Mouse (Mus musculus): ENCODE results near the gene Zfp39. TPM values are rescaled to one million over a fixed set of nuclear protein-coding genes. Genes with fewer than 3 reads are reported as not detected.

Gene Zfp39
- total and polyA plus RNA-seq, 3 experiments: 5.7 to 6.8 (median 6.7) TPM

Other genes starting within 250 kb of the Zfp39 start
Only the 20 nearest of the 21 such genes appear.
- gene Olfr320, start 223.1 kb downstream of the Zfp39 start, total RNA-seq (2012; rRNA removed): not detected in 2 replicates
- gene Olfr320, start 223.1 kb downstream of the Zfp39 start, total RNA-seq (2014; rRNA removed): not detected in 2 replicates
- not detected in 2 replicates for gene Olfr320, start 223.1 kb downstream of the Zfp39 start, polyA plus RNA-seq (2012; ENCODE audit: insufficient read length, low read depth)
- gene Olfr319, start 205.1 kb downstream of the Zfp39 start, total RNA-seq (2012; rRNA removed): not detected in 2 replicates
- not detected in 2 replicates for gene Olfr319, start 205.1 kb downstream of the Zfp39 start, total RNA-seq (2014; rRNA removed)
- not detected in 2 replicates for gene Olfr319, start 205.1 kb downstream of the Zfp39 start, polyA plus RNA-seq (2012; ENCODE audit: insufficient read length, low read depth)
- not detected in 2 replicates for gene Olfr318, start 180.2 kb downstream of the Zfp39 start, total RNA-seq (2012; rRNA removed)
- gene Olfr318, start 180.2 kb downstream of the Zfp39 start, total RNA-seq (2014; rRNA removed): not detected in 2 replicates
- gene Olfr318, start 180.2 kb downstream of the Zfp39 start, polyA plus RNA-seq (2012; ENCODE audit: insufficient read length, low read depth): not detected in 2 replicates
- not detected in 2 replicates for gene Olfr317, start 165.0 kb downstream of the Zfp39 start, total RNA-seq (2012; rRNA removed)
- not detected in 2 replicates for gene Olfr317, start 165.0 kb downstream of the Zfp39 start, total RNA-seq (2014; rRNA removed)
- gene Olfr317, start 165.0 kb downstream of the Zfp39 start, polyA plus RNA-seq (2012; ENCODE audit: insufficient read length, low read depth): not detected in 2 replicates
- gene Olfr316, start 151.5 kb downstream of the Zfp39 start, total RNA-seq (2012; rRNA removed): not detected in 2 replicates
- gene Olfr316, start 151.5 kb downstream of the Zfp39 start, total RNA-seq (2014; rRNA removed): not detected in 2 replicates
- not detected in 2 replicates for gene Olfr316, start 151.5 kb downstream of the Zfp39 start, polyA plus RNA-seq (2012; ENCODE audit: insufficient read length, low read depth)
- gene Olfr315, start 131.0 kb downstream of the Zfp39 start, total RNA-seq (2012; rRNA removed): not detected in 2 replicates
- gene Olfr315, start 131.0 kb downstream of the Zfp39 start, total RNA-seq (2014; rRNA removed): not detected in 2 replicates
- gene Olfr315, start 131.0 kb downstream of the Zfp39 start, polyA plus RNA-seq (2012; ENCODE audit: insufficient read length, low read depth): not detected in 2 replicates
- not detected in 2 replicates for gene Olfr314, start 121.3 kb downstream of the Zfp39 start, total RNA-seq (2012; rRNA removed)
- not detected in 2 replicates for gene Olfr314, start 121.3 kb downstream of the Zfp39 start, total RNA-seq (2014; rRNA removed)
- gene Olfr314, start 121.3 kb downstream of the Zfp39 start, polyA plus RNA-seq (2012; ENCODE audit: insufficient read length, low read depth): not detected in 2 replicates
- gene Fam183b, start 102.3 kb downstream of the Zfp39 start, total RNA-seq (2012; rRNA removed): 0.67 and 0.72 TPM in 2 replicates
- not detected in 2 replicates for gene Fam183b, start 102.3 kb downstream of the Zfp39 start, total RNA-seq (2014; rRNA removed)
- not detected in 2 replicates for gene Fam183b, start 102.3 kb downstream of the Zfp39 start, polyA plus RNA-seq (2012; ENCODE audit: insufficient read length, low read depth)
- 0.04 and 0.13 TPM in 2 replicates for gene Olfr313, start 89.2 kb downstream of the Zfp39 start, total RNA-seq (2012; rRNA removed)
- gene Olfr313, start 89.2 kb downstream of the Zfp39 start, total RNA-seq (2014; rRNA removed): not detected in 2 replicates
- 0.09 and 0.10 TPM in 2 replicates for gene Olfr313, start 89.2 kb downstream of the Zfp39 start, polyA plus RNA-seq (2012; ENCODE audit: insufficient read length, low read depth)
- gene Olfr312, start 75.0 kb downstream of the Zfp39 start, total RNA-seq (2012; rRNA removed): not detected in 2 replicates
- gene Olfr312, start 75.0 kb downstream of the Zfp39 start, total RNA-seq (2014; rRNA removed): not detected in 2 replicates
- not detected in 2 replicates for gene Olfr312, start 75.0 kb downstream of the Zfp39 start, polyA plus RNA-seq (2012; ENCODE audit: insufficient read length, low read depth)
- not detected in 2 replicates for gene Olfr311, start 65.0 kb downstream of the Zfp39 start, total RNA-seq (2012; rRNA removed)
- not detected in 2 replicates for gene Olfr311, start 65.0 kb downstream of the Zfp39 start, total RNA-seq (2014; rRNA removed)
- not detected in 2 replicates for gene Olfr311, start 65.0 kb downstream of the Zfp39 start, polyA plus RNA-seq (2012; ENCODE audit: insufficient read length, low read depth)
- 2.9 and 3.1 TPM in 2 replicates for gene Gm12258, start 57.1 kb downstream of the Zfp39 start, total RNA-seq (2012; rRNA removed)
- gene Gm12258, start 57.1 kb downstream of the Zfp39 start, total RNA-seq (2014; rRNA removed): 1.4 and 1.5 TPM in 2 replicates
- gene Gm12258, start 57.1 kb downstream of the Zfp39 start, polyA plus RNA-seq (2012; ENCODE audit: insufficient read length, low read depth): 1.6 and 2.2 TPM in 2 replicates
- 3.4 and 3.6 TPM in 2 replicates for gene 2810021J22Rik, start 37.0 kb downstream of the Zfp39 start, total RNA-seq (2012; rRNA removed)
- 4.5 and 4.8 TPM in 2 replicates for gene 2810021J22Rik, start 37.0 kb downstream of the Zfp39 start, total RNA-seq (2014; rRNA removed)
- gene 2810021J22Rik, start 37.0 kb downstream of the Zfp39 start, polyA plus RNA-seq (2012; ENCODE audit: insufficient read length, low read depth): 3.3 and 3.7 TPM in 2 replicates
- gene Btnl10, start 13.7 kb upstream of the Zfp39 start, total RNA-seq (2012; rRNA removed): not detected in 2 replicates
- gene Btnl10, start 13.7 kb upstream of the Zfp39 start, total RNA-seq (2014; rRNA removed): not detected in 2 replicates
- not detected in 2 replicates for gene Btnl10, start 13.7 kb upstream of the Zfp39 start, polyA plus RNA-seq (2012; ENCODE audit: insufficient read length, low read depth)
- 185 and 230 TPM in 2 replicates for gene Rnf187, start 34.7 kb upstream of the Zfp39 start, total RNA-seq (2012; rRNA removed)
- gene Rnf187, start 34.7 kb upstream of the Zfp39 start, total RNA-seq (2014; rRNA removed): 175 and 188 TPM in 2 replicates
- gene Rnf187, start 34.7 kb upstream of the Zfp39 start, polyA plus RNA-seq (2012; ENCODE audit: insufficient read length, low read depth): 181 and 195 TPM in 2 replicates
- 0.34 TPM in 1 of 2 replicates, not detected in the other for gene Hist3h2ba, start 44.7 kb upstream of the Zfp39 start, total RNA-seq (2012; rRNA removed)
- not detected in 2 replicates for gene Hist3h2ba, start 44.7 kb upstream of the Zfp39 start, total RNA-seq (2014; rRNA removed)
- not detected in 2 replicates for gene Hist3h2ba, start 44.7 kb upstream of the Zfp39 start, polyA plus RNA-seq (2012; ENCODE audit: insufficient read length, low read depth)
- 97.2 and 125 TPM in 2 replicates for gene Hist3h2a, start 50.5 kb upstream of the Zfp39 start, total RNA-seq (2012; rRNA removed)
- gene Hist3h2a, start 50.5 kb upstream of the Zfp39 start, total RNA-seq (2014; rRNA removed): 4.4 and 6.1 TPM in 2 replicates
- 0.79 and 1.2 TPM in 2 replicates for gene Hist3h2a, start 50.5 kb upstream of the Zfp39 start, polyA plus RNA-seq (2012; ENCODE audit: insufficient read length, low read depth)
- gene Trim17, start 50.5 kb upstream of the Zfp39 start, total RNA-seq (2012; rRNA removed): 0.21 and 0.47 TPM in 2 replicates
- gene Trim17, start 50.5 kb upstream of the Zfp39 start, total RNA-seq (2014; rRNA removed): not detected in 2 replicates
- 0.20 and 0.49 TPM in 2 replicates for gene Trim17, start 50.5 kb upstream of the Zfp39 start, polyA plus RNA-seq (2012; ENCODE audit: insufficient read length, low read depth)
- gene Trim11, start 73.9 kb upstream of the Zfp39 start, total RNA-seq (2012; rRNA removed): 32.5 and 33.2 TPM in 2 replicates
- gene Trim11, start 73.9 kb upstream of the Zfp39 start, total RNA-seq (2014; rRNA removed): 22.5 and 23.2 TPM in 2 replicates
- 21.8 and 23.0 TPM in 2 replicates for gene Trim11, start 73.9 kb upstream of the Zfp39 start, polyA plus RNA-seq (2012; ENCODE audit: insufficient read length, low read depth)
- gene Obscn, start 232.2 kb upstream of the Zfp39 start, total RNA-seq (2012; rRNA removed): 0.13 and 0.17 TPM in 2 replicates
- 0.08 and 0.13 TPM in 2 replicates for gene Obscn, start 232.2 kb upstream of the Zfp39 start, total RNA-seq (2014; rRNA removed)
- gene Obscn, start 232.2 kb upstream of the Zfp39 start, polyA plus RNA-seq (2012; ENCODE audit: insufficient read length, low read depth): 0.09 and 0.14 TPM in 2 replicates

All from CH12.LX (cell line).